Mouse (Mus musculus) hindbrain, embryonic 12.5 days (tissue): ENCODE data around the gene Cacna1e. TPM values are rescaled to one million over a fixed set of nuclear protein-coding genes. Genes with fewer than 3 reads are reported as not detected.
A peak's percentile ranks its signal among the peaks of the same experiment; 100 is the strongest.

Experiments
- ATAC-seq: fragments of 200-750 bp; cut with Nextera tagmentation; 2 replicates; pipeline ENCODE4 v1.8.0; 2017; ENCODE audit warnings: moderate TSS enrichment; ENCODE audit not compliant: low FRiP score
- H3K27ac ChIP-seq: fragments of 300-500 bp; sonication (generic); 2 replicates; pipeline ENCODE4 v1.5.1; 2016; ENCODE audit warnings: mild to moderate bottlenecking
- H3K27me3 ChIP-seq: fragments of 300-500 bp; sonication (generic); 2 replicates; pipeline ENCODE4 v1.6.1; 2016; ENCODE audit warnings: mild to moderate bottlenecking
- H3K36me3 ChIP-seq: fragments of 300-500 bp; sonication (generic); 2 replicates; pipeline ENCODE4 v1.6.1; 2016; ENCODE audit warnings: mild to moderate bottlenecking
- H3K4me1 ChIP-seq: fragments of 300-500 bp; sonication (generic); 2 replicates; pipeline ENCODE4 v1.6.1; 2016
- H3K4me2 ChIP-seq: fragments of 300-500 bp; sonication (generic); replicated peaks from 2 replicates; pipeline ENCODE4 v1.6.1; 2016; ENCODE audit warnings: mild to moderate bottlenecking
- H3K4me3 ChIP-seq: fragments of 300-500 bp; sonication (generic); 2 replicates; pipeline ENCODE4 v1.5.1; 2016; ENCODE audit warnings: mild to moderate bottlenecking
- H3K9ac ChIP-seq: fragments of 300-500 bp; sonication (generic); 2 replicates; pipeline ENCODE4 v1.6.1; 2016; ENCODE audit warnings: mild to moderate bottlenecking, moderate library complexity
- H3K9me3 ChIP-seq: fragments of 300-500 bp; sonication (generic); replicated peaks from 2 replicates; pipeline ENCODE4 v1.6.1; 2016; ENCODE audit warnings: mild to moderate bottlenecking
- WGBS: fragments of 180-500 bp; shearing (Covaris S2); methylation state at CpG from one replicate; pipeline ENCODE4 v1.1.7; 2016; 5-methylcytosine and 5-hydroxymethylcytosine counted together
- polyA plus RNA-seq: library from polyadenylated mRNA; unstranded; fragments of >200 nt; fragmentation: Nextera tagmentation; extraction: Ambion mirVana; gene quantifications from 2 replicates; pipeline ENCODE4 v1.2.1, GENCODE M21; 2016

Cacna1e gene
- polyA plus RNA-seq, 1 experiment from 2014 or later, result 4.6 TPM

DNA sequence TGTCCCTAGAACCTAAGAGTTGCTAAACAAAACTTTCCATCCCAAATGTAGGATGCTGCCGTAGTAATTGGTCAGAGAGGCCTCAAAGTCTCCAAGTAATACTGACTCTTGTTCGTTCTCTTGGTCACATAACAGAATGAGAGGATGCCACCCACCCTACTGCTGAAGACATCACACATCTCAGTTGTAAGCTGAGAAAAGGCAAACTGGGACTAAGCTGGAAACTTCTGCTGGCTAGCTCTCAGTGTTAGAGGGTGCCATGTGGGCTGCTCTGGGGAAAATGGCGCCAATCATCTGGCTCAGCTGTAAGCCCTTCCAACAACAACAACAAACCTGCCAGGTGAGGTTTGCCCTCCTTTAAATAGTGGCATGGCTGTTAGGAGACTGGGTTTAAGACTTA lies 109.8 kb downstream of the Cacna1e start:
- no peaks in the 10 kb centered on the region for H3K9me3 ChIP-seq
- H3K27me3 ChIP-seq, result no peaks in the 10 kb centered on the region
- no peaks in the 10 kb centered on the region for H3K36me3 ChIP-seq

GRCm38 (mm10) chr1:154771111-154771510 lies 113.2 kb downstream of the Cacna1e start:
- H3K9me3 ChIP-seq, result no peaks in the 10 kb centered on the region
- H3K4me1 ChIP-seq, result no peaks in the 10 kb centered on the region
- H3K36me3 ChIP-seq, result no peaks in the 10 kb centered on the region
- no peak overlapping the region for H3K4me3 ChIP-seq
- no peak overlapping the region for H3K9ac ChIP-seq
- no peak for ATAC-seq
- H3K27ac ChIP-seq, result no peak overlapping the region
- H3K27me3 ChIP-seq, result no peaks in the 10 kb centered on the region
- no peak overlapping the region for H3K4me2 ChIP-seq

More for the DNA sequence above, 109.8 kb downstream of the Cacna1e start:
- Histone ChIP-seq H3K9ac (no peak overlapping the region), H3K4me2 (no peak overlapping the region), H3K27ac (no peak overlapping the region), H3K4me3 (no peak overlapping the region), H3K4me1 (no peaks in the 10 kb centered on the region)
- ATAC-seq, result no peak
- 91% methylated on average over 3 of the region's 3 CpGs for WGBS

DNA sequence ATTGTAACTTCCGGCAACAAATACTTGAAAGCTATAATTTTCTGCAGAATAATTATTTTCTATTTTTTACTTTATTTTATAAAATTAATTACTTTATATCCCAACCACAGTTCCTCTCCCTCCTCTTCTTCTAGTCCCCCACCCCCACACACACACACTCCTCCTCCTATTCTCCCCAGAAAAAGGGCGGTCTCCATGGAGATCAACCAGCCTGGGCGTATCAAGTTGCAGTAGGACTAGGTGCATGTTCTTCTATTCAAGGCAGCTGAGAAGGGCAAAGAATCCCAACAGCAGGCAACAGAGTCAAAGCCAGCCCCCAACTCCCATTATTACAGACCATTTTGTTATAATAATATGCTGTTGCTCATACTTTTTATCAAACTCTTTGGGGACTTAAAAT lies 113.8 kb downstream of the Cacna1e start:
- no peak overlapping the region for H3K27ac ChIP-seq
- H3K4me2 ChIP-seq, result no peak overlapping the region
- no peaks in the 10 kb centered on the region for H3K27me3 ChIP-seq
- no peak overlapping the region for H3K9ac ChIP-seq
- H3K4me1 ChIP-seq, result no peaks in the 10 kb centered on the region
- no peaks in the 10 kb centered on the region for H3K9me3 ChIP-seq
- H3K4me3 ChIP-seq, result no peak overlapping the region
- ATAC-seq, result no peak
- no peaks in the 10 kb centered on the region for H3K36me3 ChIP-seq
- 34% methylated on average over 3 of the region's 3 CpGs for WGBS

DNA sequence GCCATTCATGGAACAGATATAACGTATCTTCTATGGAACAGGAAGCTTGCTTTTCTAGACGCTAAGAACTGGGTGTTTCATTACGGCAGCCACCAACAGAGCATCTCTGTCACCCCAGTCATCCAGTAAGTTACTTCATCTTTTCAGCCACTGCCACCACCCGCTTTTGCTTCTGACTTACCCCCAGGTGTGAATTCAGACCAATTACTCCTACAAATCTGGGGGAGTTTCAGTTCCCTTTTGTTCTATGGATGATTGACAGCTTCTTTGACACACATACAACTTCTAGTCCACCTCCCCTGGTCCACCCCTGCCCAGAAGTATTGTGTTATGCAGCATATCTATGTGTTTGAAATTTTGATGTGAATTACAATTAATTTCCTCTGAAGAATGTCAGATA lies 121.2 kb downstream of the Cacna1e start:
- no peak overlapping the region for H3K4me2 ChIP-seq
- no peaks in the 10 kb centered on the region for H3K9me3 ChIP-seq
- ATAC-seq, result no peak
- H3K27ac ChIP-seq, result no peak overlapping the region
- no peaks in the 10 kb centered on the region for H3K4me1 ChIP-seq
- H3K36me3 ChIP-seq, result no peaks in the 10 kb centered on the region
- H3K9ac ChIP-seq, result no peak overlapping the region
- H3K27me3 ChIP-seq, result no peaks in the 10 kb centered on the region
- 75% methylated on average over 4 of the region's 4 CpGs for WGBS
- no peak overlapping the region for H3K4me3 ChIP-seq

DNA sequence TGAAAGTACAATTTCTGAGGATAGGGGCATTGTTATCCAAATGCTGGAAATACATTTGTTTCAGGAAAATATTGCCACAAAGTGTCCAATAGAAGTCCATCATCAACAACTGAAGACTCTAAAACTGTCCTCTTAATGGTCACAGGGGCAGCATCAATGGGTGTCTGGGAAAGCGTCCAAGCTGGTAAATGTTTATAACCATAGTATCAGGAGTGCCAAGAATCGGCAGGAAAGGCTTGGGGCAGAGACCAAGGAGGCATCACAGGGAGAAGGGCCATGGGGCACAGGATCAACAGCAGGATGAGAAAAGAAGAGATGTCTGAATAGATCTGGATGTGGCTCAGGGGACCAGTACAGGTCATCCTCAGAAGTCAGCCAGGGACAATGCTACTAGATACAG lies 132.2 kb downstream of the Cacna1e start:
- Histone ChIP-seq H3K9ac (no peak overlapping the region), H3K4me2 (no peak overlapping the region), H3K36me3 (no peaks in the 10 kb centered on the region), H3K27me3 (no peaks in the 10 kb centered on the region), H3K4me1 (no peaks in the 10 kb centered on the region), H3K4me3 (no peak overlapping the region), H3K27ac (no peak overlapping the region), H3K9me3 (no peaks in the 10 kb centered on the region)
- ATAC-seq, result no peak
- WGBS, result 86% methylated on average over 2 of the region's 2 CpGs

GRCm38 (mm10) chr1:154748531-154748930 lies 135.8 kb downstream of the Cacna1e start:
- H3K4me3 ChIP-seq, result no peak overlapping the region
- H3K27ac ChIP-seq, result no peak overlapping the region
- no peaks in the 10 kb centered on the region for H3K36me3 ChIP-seq
- 90% methylated on average over 3 of the region's 3 CpGs for WGBS
- no peaks in the 10 kb centered on the region for H3K27me3 ChIP-seq
- H3K9me3 ChIP-seq, result no peaks in the 10 kb centered on the region
- no peak overlapping the region for H3K4me2 ChIP-seq
- no peaks in the 10 kb centered on the region for H3K4me1 ChIP-seq
- H3K9ac ChIP-seq, result no peak overlapping the region
- ATAC-seq, result no peak

DNA sequence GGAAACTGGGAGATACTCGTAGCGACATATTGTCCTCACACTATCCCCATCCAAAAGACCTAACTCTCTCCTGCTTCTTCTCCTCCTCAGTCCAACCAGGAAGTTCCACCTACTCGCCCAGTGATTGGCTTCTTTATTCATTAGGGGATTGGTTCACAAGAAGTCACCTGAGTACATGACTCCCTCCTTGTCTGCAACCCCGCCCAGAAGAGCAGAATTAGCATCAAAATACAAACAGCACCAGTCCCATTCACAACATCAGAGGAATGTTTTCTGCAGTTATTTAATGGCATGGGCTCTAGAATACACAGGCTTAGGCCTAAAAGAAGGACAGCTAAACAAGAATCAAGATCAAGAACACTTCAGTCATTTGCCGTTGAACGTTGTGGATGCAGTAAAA lies 139.1 kb downstream of the Cacna1e start:
- 92% methylated on average over 6 of the region's 6 CpGs for WGBS
- Histone ChIP-seq H3K9ac (no peak overlapping the region), H3K9me3 (no peaks in the 10 kb centered on the region), H3K27ac (no peak overlapping the region), H3K27me3 (no peaks in the 10 kb centered on the region), H3K36me3 (no peaks in the 10 kb centered on the region), H3K4me3 (no peak overlapping the region), H3K4me2 (no peak overlapping the region), H3K4me1 (no peaks in the 10 kb centered on the region)
- no peak for ATAC-seq

DNA sequence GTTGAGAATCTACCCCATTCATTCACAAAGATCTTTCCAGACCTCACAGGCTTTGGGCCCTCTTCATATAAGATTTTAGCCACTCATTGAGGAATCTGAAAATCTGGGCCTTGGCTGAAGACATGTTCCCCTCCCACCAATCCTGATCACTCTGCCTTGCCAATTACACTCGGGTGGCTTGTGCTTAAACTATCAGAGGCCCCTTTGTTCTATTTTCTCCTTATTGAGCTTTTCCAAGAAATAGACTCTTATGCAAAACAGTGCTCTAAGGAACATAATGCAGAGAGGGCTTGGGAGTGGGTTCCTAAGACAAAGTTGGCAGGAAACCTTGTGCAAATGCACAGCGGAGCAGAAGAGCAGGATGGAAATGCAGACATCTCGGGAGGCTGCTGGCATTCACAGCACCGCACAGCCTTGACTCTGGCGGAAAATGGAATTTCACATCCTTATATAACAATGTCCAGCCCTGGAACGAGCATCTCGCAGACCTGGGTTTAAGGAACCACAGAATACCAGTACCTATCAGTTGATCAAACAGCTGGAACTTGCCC lies 153.8 kb downstream of the Cacna1e start:
- H3K27ac ChIP-seq, result no peak overlapping the region
- ATAC-seq, result no peak
- H3K4me1 ChIP-seq, result peaks cover 7% of the 10 kb centered on the region; the same call in 1 of the 2 replicates
- no peaks in the 10 kb centered on the region for H3K36me3 ChIP-seq
- WGBS, result 78% methylated on average over 7 of the region's 7 CpGs
- no peaks in the 10 kb centered on the region for H3K9me3 ChIP-seq
- no peak overlapping the region for H3K4me2 ChIP-seq
- H3K4me3 ChIP-seq, result no peak overlapping the region
- no peak overlapping the region for H3K9ac ChIP-seq
- peaks cover 38% of the 10 kb centered on the region for H3K27me3 ChIP-seq

GRCm38 (mm10) chr1:154729269-154729980 lies 154.9 kb downstream of the Cacna1e start:
- Histone ChIP-seq H3K4me3 (no peak overlapping the region), H3K36me3 (no peaks in the 10 kb centered on the region), H3K4me1 (peaks cover 8% of the 10 kb centered on the region; the same call in 1 of the 2 replicates), H3K9ac (no peak overlapping the region), H3K4me2 (no peak overlapping the region), H3K27me3 (peaks cover 48% of the 10 kb centered on the region), H3K27ac (no peak overlapping the region), H3K9me3 (no peaks in the 10 kb centered on the region)
- no peak for ATAC-seq
- 63% methylated on average over 6 of the region's 6 CpGs for WGBS

- Histone ChIP-seq H3K36me3 (no peaks in the 10 kb centered on the region), H3K4me3 (no peak overlapping the region), H3K9ac (no peak overlapping the region), H3K27me3 (peaks cover 56% of the 10 kb centered on the region), H3K9me3 (no peaks in the 10 kb centered on the region), H3K4me2 (no peak overlapping the region), H3K27ac (no peak overlapping the region), H3K4me1 (peaks cover 8% of the 10 kb centered on the region; the same call in 1 of the 2 replicates)
- no peak for ATAC-seq
- 35% methylated on average over 5 of the region's 5 CpGs for WGBS
These were observed 155.6 kb downstream of the Cacna1e start for GRCm38 (mm10) chr1:154728682-154729081.

GRCm38 (mm10) chr1:154727696-154728095 lies 156.6 kb downstream of the Cacna1e start:
- ATAC-seq, result no peak
- Histone ChIP-seq H3K36me3 (no peaks in the 10 kb centered on the region), H3K9me3 (no peaks in the 10 kb centered on the region), H3K4me1 (peaks cover 8% of the 10 kb centered on the region; the same call in 1 of the 2 replicates), H3K4me3 (no peak overlapping the region), H3K9ac (no peak overlapping the region), H3K27me3 (peaks cover 57% of the 10 kb centered on the region), H3K27ac (no peak overlapping the region), H3K4me2 (no peak overlapping the region)
- 86% methylated on average over 8 of the region's 8 CpGs for WGBS

DNA sequence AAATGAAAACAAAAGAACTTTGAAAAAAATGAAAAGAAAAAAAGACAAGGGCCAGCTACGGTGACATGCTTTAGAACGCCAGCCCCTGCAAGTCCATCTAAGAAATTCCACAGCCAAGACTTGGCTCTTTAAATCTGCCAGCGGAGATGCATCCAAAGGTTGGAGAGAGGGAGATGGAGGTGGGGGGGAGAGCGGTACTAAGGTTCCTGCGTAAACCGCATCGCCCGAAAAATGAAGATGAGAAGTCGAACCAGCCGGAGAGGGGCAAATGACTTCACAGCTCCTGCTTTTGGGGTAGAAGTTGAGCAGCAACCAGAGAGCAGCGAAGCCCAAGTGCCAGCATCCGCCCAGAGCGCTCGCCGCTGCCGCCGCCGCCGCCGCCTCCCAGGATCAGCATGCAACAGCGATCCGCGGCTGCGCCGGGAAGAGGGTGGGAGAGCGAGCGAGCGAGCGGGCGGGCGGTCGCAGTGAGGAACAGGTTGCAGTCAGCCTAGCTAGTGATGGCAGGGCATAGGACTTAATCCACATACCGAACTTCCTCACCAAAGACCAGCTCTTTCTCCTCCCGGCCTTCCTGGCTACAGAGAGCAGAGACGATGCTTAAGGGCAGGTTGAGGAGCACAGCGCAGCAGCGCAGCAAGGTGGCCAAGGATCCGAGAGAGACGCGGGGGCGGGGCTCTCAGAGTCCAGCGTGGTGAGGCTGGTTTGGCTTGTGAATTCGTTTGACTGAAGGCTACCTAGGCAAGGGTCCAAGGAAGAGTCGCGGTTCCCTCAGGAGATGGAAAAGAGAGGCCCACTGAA lies 157.7 kb downstream of the Cacna1e start:
- H3K4me3 ChIP-seq, result peak overlapping the region; percentile 40
- peaks cover 8% of the 10 kb centered on the region; the same call in 1 of the 2 replicates for H3K4me1 ChIP-seq
- peaks cover 57% of the 10 kb centered on the region for H3K27me3 ChIP-seq
- H3K27ac ChIP-seq, result no peak overlapping the region
- no peaks in the 10 kb centered on the region for H3K36me3 ChIP-seq
- peak; percentile 60 for ATAC-seq
- under 1% methylated on average over 44 of the region's 45 CpGs for WGBS
- peak overlapping the region; percentile 69 for H3K4me2 ChIP-seq
- H3K9me3 ChIP-seq, result no peaks in the 10 kb centered on the region
- peak overlapping the region; percentile 56 for H3K9ac ChIP-seq
